Mouse (Mus musculus) liver, adult 2 months (tissue): ENCODE results near the gene Gga1. TPM values are rescaled to one million over a fixed set of nuclear protein-coding genes. Genes with fewer than 3 reads are reported as not detected.

Experiments used
- DNase-seq: peaks from one replicate; pipeline ENCODE4 v3.0.0-alpha.2; 2011; ENCODE audit warnings: low read depth, low spot score; ENCODE audit errors: extremely low read depth
- H3K27ac ChIP-seq: fragments of 200-500 bp; replicated peaks from 2 replicates; pipeline ENCODE4 v1.5.1; 2012; ENCODE audit warnings: low read depth, mild to moderate bottlenecking, control low read depth, inconsistent platforms, low read length; ENCODE audit not compliant: insufficient read depth
- H3K27me3 ChIP-seq: fragments of 200-500 bp; 2 replicates; pipeline ENCODE4 v1.6.1; 2012; ENCODE audit warnings: mild to moderate bottlenecking, moderate library complexity, low read length, inconsistent platforms; ENCODE audit not compliant: control insufficient read depth, insufficient read depth
- H3K36me3 ChIP-seq: fragments of 200-500 bp; 2 replicates; pipeline ENCODE4 v1.6.1; 2012; ENCODE audit warnings: low read length, inconsistent platforms; ENCODE audit not compliant: control insufficient read depth, insufficient read depth
- H3K4me1 ChIP-seq: fragments of 200-500 bp; 2 replicates; pipeline ENCODE4 v1.6.1; 2011; ENCODE audit warnings: low read length; ENCODE audit not compliant: control insufficient read depth, insufficient read depth
- H3K4me3 ChIP-seq: fragments of 200-500 bp; 2 replicates; pipeline ENCODE4 v1.5.1; 2011; ENCODE audit warnings: low read depth, mild to moderate bottlenecking, control low read depth, low read length, moderate library complexity; ENCODE audit not compliant: insufficient read depth
- H3K79me2 ChIP-seq: fragments of 200-500 bp; 2 replicates; pipeline ENCODE4 v1.6.1; 2012; ENCODE audit warnings: inconsistent platforms, mild to moderate bottlenecking, low read length, moderate library complexity; ENCODE audit not compliant: control insufficient read depth, insufficient read depth
- H3K9ac ChIP-seq: fragments of 200-500 bp; 2 replicates; pipeline ENCODE4 v1.6.1; 2012; ENCODE audit warnings: low read depth, mild to moderate bottlenecking, control low read depth, inconsistent platforms, low read length
- CTCF ChIP-seq: fragments of 200-500 bp; IDR thresholded peaks from 2 replicates; pipeline ENCODE4 v1.5.1; 2011; ENCODE audit warnings: low read depth, low read length, control low read depth
- POLR2A ChIP-seq: fragments of 200-500 bp; IDR thresholded peaks from 2 replicates; pipeline ENCODE4 v1.6.1; 2011; ENCODE audit warnings: low read length, control low read depth; ENCODE audit not compliant: insufficient read depth; ENCODE audit errors: extremely low read depth
- WGBS: fragments of 180-500 bp; shearing (Covaris S2); methylation state at CpG from one replicate; pipeline ENCODE4 v1.1.7; 2018; 5-methylcytosine and 5-hydroxymethylcytosine counted together
- polyA plus RNA-seq: library from polyadenylated mRNA; depleted of rRNA; stranded (reverse); fragments of >200 nt; gene quantifications from 2 replicates; pipeline ENCODE4 v1.2.3, GENCODE M21; 2012; rRNA removed
- total RNA-seq: library from RNA; depleted of rRNA; stranded (reverse); fragments of >200 nt; gene quantifications from 2 replicates; pipeline ENCODE4 v1.2.3, GENCODE M21; 2014; rRNA removed

Gga1 gene
- total and polyA plus RNA-seq, 2 experiments, result 4.4 to 42.7 TPM

DNA sequence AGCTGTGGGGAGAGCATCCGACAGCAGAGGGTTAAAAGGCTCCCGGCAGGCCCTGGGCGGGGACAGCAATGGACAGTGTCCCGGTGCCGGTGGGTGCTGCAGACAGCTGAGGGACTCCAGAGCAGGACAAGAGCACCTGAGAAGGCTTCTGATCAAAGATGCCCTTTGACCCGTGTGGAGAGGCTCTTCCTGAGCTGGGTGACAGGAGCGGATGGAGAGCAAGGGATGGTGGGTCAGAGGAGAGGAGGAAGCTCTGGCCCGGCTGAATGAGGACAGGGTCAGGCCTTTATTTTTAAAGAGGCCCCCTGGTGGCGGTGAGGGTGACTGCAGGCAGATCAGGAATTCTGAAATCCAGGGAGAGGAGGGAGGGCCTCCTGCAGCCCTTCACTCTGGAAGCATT is 65.7 kb downstream of the Gga1 start:
- peak; percentile 74 for DNase-seq
- Histone ChIP-seq H3K27me3 (no peaks in the 10 kb centered on the region), H3K36me3 (no peaks in the 10 kb centered on the region), H3K79me2 (no peaks in the 10 kb centered on the region), H3K27ac (0 out of 2 replicates have a peak overlapping the region, but pooled peaks have one; percentile 3), H3K4me3 (peak overlapping the region; percentile 41), H3K4me1 (no peaks in the 10 kb centered on the region), H3K9ac (peak overlapping the region; percentile 17; the same call in 1 of the 2 replicates)
- TF ChIP-seq POLR2A, result no peak
- peak; percentile 82 for TF ChIP-seq CTCF
- 4% methylated on average over 9 of the region's 9 CpGs for WGBS

Other genes with a start within 250 kb of the Gga1 start
- not detected in 2 replicates for gene Elfn2, start 158.4 kb upstream of the Gga1 start, total RNA-seq
- gene Elfn2, start 158.4 kb upstream of the Gga1 start, polyA plus RNA-seq, result not detected in 2 replicates
- 0.74 and 1.1 TPM in 2 replicates for gene Mfng, start 103.7 kb upstream of the Gga1 start, total RNA-seq
- 1.2 and 2.3 TPM in 2 replicates for gene Mfng, start 103.7 kb upstream of the Gga1 start, polyA plus RNA-seq
- 2.7 and 4.3 TPM in 2 replicates for gene Card10, start 74.1 kb upstream of the Gga1 start, total RNA-seq
- 15.0 and 18.7 TPM in 2 replicates for gene Card10, start 74.1 kb upstream of the Gga1 start, polyA plus RNA-seq
- gene Cdc42ep1, start 34.6 kb upstream of the Gga1 start, total RNA-seq, result 6.5 and 8.5 TPM in 2 replicates
- 39.7 and 42.7 TPM in 2 replicates for gene Cdc42ep1, start 34.6 kb upstream of the Gga1 start, polyA plus RNA-seq
- 0.55 TPM in 1 of 2 replicates, not detected in the other for gene Lgals2, start 21.7 kb upstream of the Gga1 start, total RNA-seq
- gene Lgals2, start 21.7 kb upstream of the Gga1 start, polyA plus RNA-seq, result 0.57 TPM in 1 of 2 replicates, not detected in the other
- not detected in 2 replicates for gene Gm49510, start 22.5 kb downstream of the Gga1 start, total RNA-seq
- gene Gm49510, start 22.5 kb downstream of the Gga1 start, polyA plus RNA-seq, result not detected in 2 replicates
- gene Sh3bp1, start 22.6 kb downstream of the Gga1 start, total RNA-seq, result 0.37 and 2.3 TPM in 2 replicates
- 3.7 and 6.0 TPM in 2 replicates for gene Sh3bp1, start 22.6 kb downstream of the Gga1 start, polyA plus RNA-seq
- gene Pdxp, start 36.7 kb downstream of the Gga1 start, total RNA-seq, result 0.27 and 0.37 TPM in 2 replicates
- 0.62 and 1.2 TPM in 2 replicates for gene Pdxp, start 36.7 kb downstream of the Gga1 start, polyA plus RNA-seq
- gene Lgals1, start 49.5 kb downstream of the Gga1 start, total RNA-seq, result 23.2 and 31.6 TPM in 2 replicates
- gene Lgals1, start 49.5 kb downstream of the Gga1 start, polyA plus RNA-seq, result 25.2 and 26.9 TPM in 2 replicates
- 4.0 and 5.3 TPM in 2 replicates for gene Nol12, start 57.7 kb downstream of the Gga1 start, total RNA-seq
- gene Nol12, start 57.7 kb downstream of the Gga1 start, polyA plus RNA-seq, result 10.3 and 13.1 TPM in 2 replicates
- gene Triobp, start 70.5 kb downstream of the Gga1 start, total RNA-seq, result 11.9 and 14.3 TPM in 2 replicates
- gene Triobp, start 70.5 kb downstream of the Gga1 start, polyA plus RNA-seq, result 19.9 and 24.3 TPM in 2 replicates
- 64.2 and 82.1 TPM in 2 replicates for gene H1f0, start 151.3 kb downstream of the Gga1 start, total RNA-seq
- 68.0 and 79.0 TPM in 2 replicates for gene H1f0, start 151.3 kb downstream of the Gga1 start, polyA plus RNA-seq
- gene Galr3, start 164.7 kb downstream of the Gga1 start, total RNA-seq, result not detected in 2 replicates
- gene Galr3, start 164.7 kb downstream of the Gga1 start, polyA plus RNA-seq, result 0.09 TPM in 1 of 2 replicates, not detected in the other
- 5.1 and 6.4 TPM in 2 replicates for gene Ankrd54, start 185.7 kb downstream of the Gga1 start, total RNA-seq
- 22.5 and 27.1 TPM in 2 replicates for gene Ankrd54, start 185.7 kb downstream of the Gga1 start, polyA plus RNA-seq
- gene Eif3l, start 198.0 kb downstream of the Gga1 start, total RNA-seq, result 82.1 and 94.2 TPM in 2 replicates
- gene Eif3l, start 198.0 kb downstream of the Gga1 start, polyA plus RNA-seq, result 98.3 and 103 TPM in 2 replicates
- gene Micall1, start 231.7 kb downstream of the Gga1 start, total RNA-seq, result 3.0 and 3.3 TPM in 2 replicates
- gene Micall1, start 231.7 kb downstream of the Gga1 start, polyA plus RNA-seq, result 6.2 and 8.9 TPM in 2 replicates